Mouse (Mus musculus): Measurements from ENCODE around the gene Zfp810. TPM values are rescaled to one million over a fixed set of nuclear protein-coding genes. Genes with fewer than 3 reads are reported as not detected.

Gene Zfp810
- 1 to 10 TPM; 6.8 to 8.8 TPM for total RNA-seq (2023)

DNA sequence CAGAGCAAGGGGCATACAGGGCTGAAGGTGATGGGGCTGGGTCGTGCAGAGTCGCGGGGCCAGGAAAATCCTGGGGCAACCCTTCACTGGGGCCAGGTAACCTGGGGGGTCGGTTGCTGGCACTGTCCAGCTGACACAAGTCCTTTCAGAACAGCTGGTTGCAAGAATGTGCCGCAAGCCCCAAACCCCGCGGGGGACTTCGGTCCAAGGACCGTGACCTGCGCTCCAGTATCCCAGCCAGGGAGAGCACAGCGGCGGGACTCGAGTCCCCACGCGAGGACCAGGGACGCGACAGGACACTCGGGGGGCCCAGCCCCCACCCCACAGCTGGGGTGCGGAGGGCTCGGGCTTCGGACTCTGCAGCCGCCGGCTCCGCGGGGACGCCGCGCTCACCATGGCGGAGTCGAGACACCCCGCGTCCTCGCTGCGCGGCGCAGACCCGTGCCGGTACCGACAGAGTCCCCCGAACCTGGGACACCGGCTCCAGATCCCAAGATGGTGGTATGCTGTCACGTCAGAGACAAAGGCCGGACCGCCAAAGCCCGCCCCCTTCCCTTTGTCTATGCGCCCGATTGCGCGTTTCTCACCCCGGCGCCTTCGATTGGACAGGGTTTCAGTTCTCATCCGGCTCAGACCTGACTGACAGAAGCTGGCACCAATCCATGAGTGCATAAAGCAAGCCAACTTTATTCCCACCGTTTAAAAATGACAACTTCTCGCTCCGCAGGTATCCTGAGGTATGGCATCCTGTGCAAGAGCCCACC, at the start of gene Zfp810:
TSS of gene Zfp810 (minus strand) at position 493 of the 764 bp plus-strand sequence.

DNA sequence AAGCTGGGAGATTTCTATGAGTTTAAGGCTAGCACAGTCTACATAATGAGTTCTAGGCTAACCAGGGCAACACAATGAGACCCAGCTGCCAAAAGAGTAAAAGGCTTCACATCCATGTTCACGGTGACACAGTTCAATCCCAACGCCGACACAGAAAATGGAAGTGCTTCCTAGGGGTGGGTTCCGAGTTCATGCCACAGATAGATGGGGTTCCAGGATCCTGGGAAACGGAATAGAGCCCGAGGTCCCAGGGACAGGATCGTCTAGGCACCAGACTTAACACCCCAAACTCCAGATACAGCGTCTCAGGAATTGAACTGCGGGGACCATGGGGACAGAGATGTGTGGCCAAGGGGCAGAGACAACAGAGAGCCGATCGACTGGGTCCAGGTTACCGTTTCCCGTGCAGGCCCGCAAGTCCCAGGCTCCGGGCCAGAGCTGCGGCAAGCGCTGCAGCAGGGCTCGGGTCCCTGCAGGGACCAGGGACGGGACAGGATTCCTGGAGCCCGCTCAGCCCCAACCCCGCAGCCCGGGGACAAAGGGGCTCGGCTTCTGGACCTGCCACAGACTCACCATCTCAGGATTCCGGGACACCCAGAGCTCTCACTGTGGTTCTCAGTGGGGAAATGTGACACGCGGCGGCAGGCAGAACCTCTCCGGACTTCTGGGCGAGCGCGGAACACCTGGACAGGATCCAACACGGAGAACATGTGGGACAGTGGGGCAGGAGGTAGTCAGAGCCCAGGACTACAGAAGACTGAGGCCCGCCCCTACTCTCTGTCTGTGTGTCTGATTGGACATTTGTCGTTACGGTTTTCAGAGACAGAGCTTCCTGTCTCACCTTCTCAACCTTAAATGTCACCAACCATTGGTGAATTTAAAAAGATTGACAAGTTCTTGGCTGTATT, 48.0 kb downstream of the Zfp810 start, which contains the start of gene Zfp599:
TSS of gene Zfp599 (minus strand) at position 712 of the 908 bp plus-strand sequence.

Other genes starting within 250 kb of the Zfp810 start
- not detected for gene Gm49318, start 236.4 kb downstream of the Zfp810 start, total RNA-seq (2023)
- gene Zfp653, start 236.3 kb downstream of the Zfp810 start, total RNA-seq (2023): 10 to 100 TPM in 1 of 2 experiments, 1 to 10 TPM in 1; 8.4 to 12.0 TPM
- gene Ecsit, start 222.2 kb downstream of the Zfp810 start, total RNA-seq (2023): 1 to 10 TPM; 7.1 to 8.9 TPM
- not detected for gene Cnn1, start 208.4 kb downstream of the Zfp810 start, total RNA-seq (2023)
- 10 to 100 TPM; 35.8 to 42.7 TPM for gene Elof1, start 190.5 kb downstream of the Zfp810 start, total RNA-seq (2023)
- gene Acp5, start 171.9 kb downstream of the Zfp810 start, total RNA-seq (2023): 10 to 100 TPM; 17.1 to 26.9 TPM
- 10 to 100 TPM; 14.6 to 16.6 TPM for gene Pigyl, start 150.8 kb downstream of the Zfp810 start, total RNA-seq (2023)
- not detected for gene Zfp872, start 119.6 kb downstream of the Zfp810 start, total RNA-seq (2023)
- 10 to 100 TPM; 15.5 TPM for gene Zfp809, start 81.9 kb downstream of the Zfp810 start, total RNA-seq (2023)
- under 1 TPM; 0.31 to 0.40 TPM for gene Zfp599, start 47.8 kb downstream of the Zfp810 start, total RNA-seq (2023)
- gene Anln, start 81.5 kb upstream of the Zfp810 start, total RNA-seq (2023): 10 to 100 TPM; 39.0 to 49.7 TPM
- 1 to 10 TPM; 5.8 to 7.8 TPM for gene 9530077C05Rik, start 103.9 kb upstream of the Zfp810 start, total RNA-seq (2023)
- not detected for gene Gm17545, start 146.6 kb upstream of the Zfp810 start, total RNA-seq (2023)
- gene Rp9, start 162.1 kb upstream of the Zfp810 start, total RNA-seq (2023): 10 to 100 TPM; 53.1 to 53.2 TPM
- gene Bbs9, start 168.1 kb upstream of the Zfp810 start, total RNA-seq (2023): 10 to 100 TPM; 12.3 to 13.9 TPM